13 mouse cellular contexts compared by ENCODE assay signal in genomic region chr9:57758528-57758927, GRCm38 (mm10). TPM values are rescaled to one million over a fixed set of nuclear protein-coding genes. Genes with fewer than 3 reads are reported as not detected.
DNase-seq lines count a peak whose midpoint lies in the region; ATAC-seq lines count a peak whose summit lies in the region.
"Had no signal": no experiment of that assay in that cellular context is flagged by ENCODE, and none has a peak within 500 bp of the region (broad histone marks: within the 10 kb centered on the region; RNA-seq: fewer than 3 reads in every experiment).

No protein-coding gene starts in this region.

- no peaks in the 10 kb centered on the region for H3K9me3 ChIP-seq in erythroblast, embryonic 14.5 days (ENCODE audit: control insufficient read depth, low read length)
- H3K9me3 ChIP-seq in liver, embryonic 15.5 days (replicated peaks) = no peaks in the 10 kb centered on the region
- H3K9me3 ChIP-seq: embryonic facial prominence, embryonic 13.5 days had no signal

- peak overlapping the region; percentile 37; the same call in 1 of the 2 replicates for H3K9ac ChIP-seq in liver, embryonic 15.5 days
- H3K9ac ChIP-seq: embryonic facial prominence, embryonic 13.5 days had no signal

- peak overlapping the region; percentile 93 for H3K4me3 ChIP-seq in erythroblast, embryonic 14.5 days (replicated peaks)
- peak overlapping the region; percentile 21 for H3K4me3 ChIP-seq in liver, embryonic 15.5 days (replicated peaks)
- H3K4me3 ChIP-seq: embryonic facial prominence, embryonic 13.5 days had no signal

- peak overlapping the region; percentile 60 for H3K4me2 ChIP-seq in liver, embryonic 15.5 days
- H3K4me2 ChIP-seq: embryonic facial prominence, embryonic 13.5 days had no signal

- no peak for ATAC-seq in erythroblast, adult 5-6 weeks (replicated peaks; ENCODE audit: low FRiP score, poor library complexity, severe bottlenecking)
- ATAC-seq in liver, embryonic 15.5 days (ENCODE audit: insufficient read depth) = no peak
- ATAC-seq: hindbrain, embryonic 16.5 days; midbrain, embryonic 16.5 days had no signal

- peaks cover 99% of the 10 kb centered on the region for H3K36me3 ChIP-seq in erythroblast, embryonic 14.5 days (ENCODE audit: control insufficient read depth)
- peaks cover 92% of the 10 kb centered on the region for H3K36me3 ChIP-seq in liver, embryonic 15.5 days (replicated peaks)

- intact Hi-C loops in left cerebral cortex, postnatal 14 days (cut with DNase I) = no loop called here
- intact Hi-C loops in left cerebral cortex, postnatal 4 days (cut with DNase I) = loop anchor here (10.0 kb wide), 1 partner anchor 166 kb away; no protein-coding TSS in a partner anchor

- H3K27me3 ChIP-seq in erythroblast, embryonic 14.5 days (ENCODE audit: control insufficient read depth) = no peaks in the 10 kb centered on the region; the same call in 1 of the 2 replicates
- H3K27me3 ChIP-seq in liver, embryonic 15.5 days = no peaks in the 10 kb centered on the region
- H3K27me3 ChIP-seq: embryonic facial prominence, embryonic 13.5 days; Patski had no signal

- peak; percentile 46 to 67 for DNase-seq in left cerebral cortex, postnatal 14 days (ENCODE audit: low spot score in 2 of 2)
- DNase-seq in left cerebral cortex, postnatal 4 days = no peak
- peak; percentile 42 to 64 for DNase-seq in cerebellum, postnatal 14 days
- DNase-seq in gastrocnemius, adult 8-10 months (ENCODE audit: low spot score in 2 of 2) = no peak
- no peak for DNase-seq in lung, postnatal 10 days
- DNase-seq: kidney, postnatal 4 days had no signal

- 87% methylated on average over 22 of the region's 22 CpGs for WGBS in liver, embryonic 15.5 days (ENCODE audit: insufficient replicate concordance)

- peaks cover 77% of the 10 kb centered on the region for H3K4me1 ChIP-seq in erythroblast, embryonic 14.5 days (ENCODE audit: control insufficient read depth)
- H3K4me1 ChIP-seq in liver, embryonic 15.5 days (replicated peaks) = peaks cover 69% of the 10 kb centered on the region

- H3K27ac ChIP-seq in liver, embryonic 15.5 days (replicated peaks) = peak overlapping the region; percentile 86
- H3K27ac ChIP-seq: embryonic facial prominence, embryonic 13.5 days had no signal

RNA-seq across cellular contexts. Expression of gene Clk3, which starts 7.1 kb away (rescaled TPM):
- 38.9 and 44.4 TPM in 2 replicates for polyA plus RNA-seq in erythroblast, embryonic 14.5 days (2012)
- total RNA-seq in erythroblast, adult 5-6 weeks (2015; ENCODE audit: low replicate concordance) = 234 and 296 TPM in 2 replicates
- total RNA-seq in erythroblast, adult 5-6 weeks (2017; ENCODE audit: low replicate concordance) = 403 and 420 TPM in 2 replicates
- 10 to 100 TPM; 81.3 to 81.8 TPM for total RNA-seq in left cerebral cortex, postnatal 14 days (2021)
- total RNA-seq in left cerebral cortex, postnatal 4 days (2021) = 10 to 100 TPM; 74.5 to 75.2 TPM
- 105 and 129 TPM in 2 replicates for polyA plus RNA-seq in liver, embryonic 15.5 days (2015; fragmentation: Nextera tagmentation; extraction: Ambion mirVana)
- total RNA-seq in gastrocnemius, adult 8-10 months (2022) = 10 to 100 TPM; 41.4 to 61.1 (median 44.6) TPM

RNA-seq across cellular contexts. Expression of gene Edc3, which starts 50.2 kb away (rescaled TPM):
- polyA plus RNA-seq in erythroblast, embryonic 14.5 days (2012) = 0.40 and 0.69 TPM in 2 replicates
- 2.9 and 3.3 TPM in 2 replicates for total RNA-seq in erythroblast, adult 5-6 weeks (2015; ENCODE audit: low replicate concordance)
- total RNA-seq in erythroblast, adult 5-6 weeks (2017; ENCODE audit: low replicate concordance) = 1.5 and 6.7 TPM in 2 replicates
- 10 to 100 TPM; 15.3 to 15.6 TPM for total RNA-seq in left cerebral cortex, postnatal 14 days (2021)
- 10 to 100 TPM; 19.1 to 20.2 TPM for total RNA-seq in left cerebral cortex, postnatal 4 days (2021)
- 13.8 and 16.2 TPM in 2 replicates for polyA plus RNA-seq in liver, embryonic 15.5 days (2015; fragmentation: Nextera tagmentation; extraction: Ambion mirVana)
- 1 to 10 TPM; 4.8 to 6.7 (median 6.3) TPM for total RNA-seq in gastrocnemius, adult 8-10 months (2022)

Comparison
In these comparisons a context has a peak if more than half of its experiments do, and no peak if none do; other contexts are left out.
1. DNase-seq: peak in left cerebral cortex, postnatal 14 days (2 of 2) and cerebellum, postnatal 14 days (2 of 2); none in left cerebral cortex, postnatal 4 days (single experiment), gastrocnemius, adult 8-10 months (0 of 2) and lung, postnatal 10 days (single experiment).